Mouse (Mus musculus) kidney, adult 2 months (tissue): Measurements from ENCODE around the gene Snrpd2. TPM values are rescaled to one million over a fixed set of nuclear protein-coding genes. Genes with fewer than 3 reads are reported as not detected.

Experiments
- DNase-seq: peaks from one replicate; pipeline ENCODE4 v3.0.0; 2021
- H3K27ac ChIP-seq: fragments of 200-500 bp; 2 replicates; pipeline ENCODE4 v1.5.1; 2012; ENCODE audit warnings: low read depth, low read length, control low read depth, inconsistent platforms; ENCODE audit not compliant: insufficient read depth
- H3K27me3 ChIP-seq: fragments of 200-500 bp; replicated peaks from 2 replicates; pipeline ENCODE4 v1.6.1; 2012; ENCODE audit warnings: mild to moderate bottlenecking, moderate library complexity, low read length, inconsistent platforms; ENCODE audit not compliant: control insufficient read depth, insufficient read depth
- H3K36me3 ChIP-seq: fragments of 200-500 bp; 2 replicates; pipeline ENCODE4 v1.6.1; 2012; ENCODE audit warnings: mild to moderate bottlenecking, moderate library complexity, low read length, inconsistent platforms; ENCODE audit not compliant: control insufficient read depth, insufficient read depth
- H3K4me1 ChIP-seq: fragments of 200-500 bp; 2 replicates; pipeline ENCODE4 v1.6.1; 2011; ENCODE audit warnings: low read length; ENCODE audit not compliant: control insufficient read depth, insufficient read depth
- H3K4me3 ChIP-seq: fragments of 200-500 bp; 2 replicates; pipeline ENCODE4 v1.5.1; 2011; ENCODE audit warnings: mild to moderate bottlenecking, low read depth, low read length, control low read depth; ENCODE audit not compliant: insufficient read depth
- CTCF ChIP-seq: fragments of 200-500 bp; conservative IDR thresholded peaks from 2 replicates; pipeline ENCODE4 v1.5.1; 2011; ENCODE audit warnings: low read depth, mild to moderate bottlenecking, control low read depth, low read length, moderate library complexity, mixed read lengths; ENCODE audit not compliant: insufficient read depth, insufficient read length
- POLR2A ChIP-seq: fragments of 200-500 bp; IDR thresholded peaks from one replicate; pipeline ENCODE4 v1.6.1; 2011; ENCODE audit warnings: low read depth, low read length, control low read depth
- WGBS: fragments of 180-500 bp; shearing (Covaris S2); methylation state at CpG from one replicate; pipeline ENCODE4 v1.1.7; 2018; 5-methylcytosine and 5-hydroxymethylcytosine counted together
- polyA plus RNA-seq: library from polyadenylated mRNA; depleted of rRNA; stranded (reverse); fragments of >200 nt; gene quantifications from 2 replicates; pipeline ENCODE4 v1.2.3, GENCODE M21; 2012; rRNA removed

Gene Snrpd2
- polyA plus RNA-seq, 1 experiment, result 42.2 TPM

GRCm38 (mm10) chr7:19196676-19197075, 47.2 kb downstream of the Snrpd2 start:
- H3K36me3 ChIP-seq, result peaks cover 1% of the 10 kb centered on the region; the same call in 1 of the 2 replicates

GRCm38 (mm10) chr7:19197985-19198384, 48.5 kb downstream of the Snrpd2 start:
- TF ChIP-seq POLR2A (no peak), CTCF (peak; percentile 66)
- 46% methylated on average over 2 of the region's 2 CpGs for WGBS
- no peak for DNase-seq
- H3K27me3 ChIP-seq, result no peaks in the 10 kb centered on the region
- no peak overlapping the region for H3K4me3 ChIP-seq
- no peaks in the 10 kb centered on the region for H3K4me1 ChIP-seq
- H3K27ac ChIP-seq, result no peak overlapping the region
- H3K36me3 ChIP-seq, result no peaks in the 10 kb centered on the region; the same call in 1 of the 2 replicates

More at GRCm38 (mm10) chr7:19196676-19197075, 47.2 kb downstream of the Snrpd2 start:
- DNase-seq, result peak; percentile 50
- Histone ChIP-seq H3K4me1 (no peaks in the 10 kb centered on the region), H3K4me3 (no peak overlapping the region), H3K27ac (no peak overlapping the region), H3K27me3 (no peaks in the 10 kb centered on the region)
- peak; percentile 64 for TF ChIP-seq CTCF
- TF ChIP-seq POLR2A, result no peak
- 61% methylated on average over 6 of the region's 6 CpGs for WGBS

- TF ChIP-seq CTCF (no peak), POLR2A (no peak)
- H3K27ac ChIP-seq, result no peak overlapping the region
- DNase-seq, result no peak
- H3K4me3 ChIP-seq, result no peak overlapping the region
- no peaks in the 10 kb centered on the region for H3K27me3 ChIP-seq
- whole genome bisulfite sequencing, result 83% methylated on average over 15 of the region's 15 CpGs
- no peaks in the 10 kb centered on the region; the same call in 1 of the 2 replicates for H3K36me3 ChIP-seq
- H3K4me1 ChIP-seq, result no peaks in the 10 kb centered on the region
Observed at GRCm38 (mm10) chr7:19201660-19202059, 52.1 kb downstream of the Snrpd2 start.

- no peak overlapping the region for H3K27ac ChIP-seq
- H3K4me3 ChIP-seq, result no peak overlapping the region
- WGBS, result 80% methylated on average over 15 of the region's 15 CpGs
Observed at GRCm38 (mm10) chr7:19202065-19202850, 52.7 kb downstream of the Snrpd2 start.

More at GRCm38 (mm10) chr7:19202065-19202850, 52.7 kb downstream of the Snrpd2 start:
- no peaks in the 10 kb centered on the region; the same call in 1 of the 2 replicates for H3K36me3 ChIP-seq
- no peaks in the 10 kb centered on the region for H3K27me3 ChIP-seq
- no peaks in the 10 kb centered on the region for H3K4me1 ChIP-seq
- DNase-seq, result no peak
- no peak for TF ChIP-seq CTCF
- TF ChIP-seq POLR2A, result no peak

Other genes starting within 250 kb of the Snrpd2 start
- 19.8 and 21.3 TPM in 2 replicates for gene Ccdc61, start 239.3 kb upstream of the Snrpd2 start, polyA plus RNA-seq
- 0.80 and 1.1 TPM in 2 replicates for gene Nova2, start 223.8 kb upstream of the Snrpd2 start, polyA plus RNA-seq
- gene Nanos2, start 162.3 kb upstream of the Snrpd2 start, polyA plus RNA-seq, result not detected in 2 replicates
- gene Mypop, start 158.5 kb upstream of the Snrpd2 start, polyA plus RNA-seq, result 7.6 and 8.7 TPM in 2 replicates
- 18.1 and 21.1 TPM in 2 replicates for gene Irf2bp1, start 145.7 kb upstream of the Snrpd2 start, polyA plus RNA-seq
- gene Foxa3, start 126.2 kb upstream of the Snrpd2 start, polyA plus RNA-seq, result 0.13 and 0.16 TPM in 2 replicates
- gene Sympk, start 125.3 kb upstream of the Snrpd2 start, polyA plus RNA-seq, result 59.8 and 68.9 TPM in 2 replicates
- 0.05 TPM in 2 replicates for gene Rsph6a, start 95.0 kb upstream of the Snrpd2 start, polyA plus RNA-seq
- 59.8 and 76.3 TPM in 2 replicates for gene Dmwd, start 73.5 kb upstream of the Snrpd2 start, polyA plus RNA-seq
- 52.7 and 53.0 TPM in 2 replicates for gene Dmpk, start 65.9 kb upstream of the Snrpd2 start, polyA plus RNA-seq
- 14.1 and 22.2 TPM in 2 replicates for gene Six5, start 55.1 kb upstream of the Snrpd2 start, polyA plus RNA-seq
- 0.03 and 0.04 TPM in 2 replicates for gene Gm4969, start 31.4 kb upstream of the Snrpd2 start, polyA plus RNA-seq
- 9.2 and 9.5 TPM in 2 replicates for gene Fbxo46, start 29.9 kb upstream of the Snrpd2 start, polyA plus RNA-seq
- 11.9 and 12.1 TPM in 2 replicates for gene Qpctl, start 431 bp upstream of the Snrpd2 start, polyA plus RNA-seq
- gene Gipr, start 16.4 kb downstream of the Snrpd2 start, polyA plus RNA-seq, result 0.13 and 0.20 TPM in 2 replicates
- gene Eml2, start 26.7 kb downstream of the Snrpd2 start, polyA plus RNA-seq, result 38.8 and 39.0 TPM in 2 replicates
- 10.1 and 10.8 TPM in 2 replicates for gene Gpr4, start 62.8 kb downstream of the Snrpd2 start, polyA plus RNA-seq
- 41.7 and 48.5 TPM in 2 replicates for gene Opa3, start 78.6 kb downstream of the Snrpd2 start, polyA plus RNA-seq
- gene Vasp, start 122.1 kb downstream of the Snrpd2 start, polyA plus RNA-seq, result 69.5 and 71.5 TPM in 2 replicates
- not detected in 2 replicates for gene Ppm1n, start 130.3 kb downstream of the Snrpd2 start, polyA plus RNA-seq
- 7.6 and 19.1 TPM in 2 replicates for gene Rtn2, start 132.9 kb downstream of the Snrpd2 start, polyA plus RNA-seq
- gene Fosb, start 160.3 kb downstream of the Snrpd2 start, polyA plus RNA-seq, result 0.17 and 0.19 TPM in 2 replicates
- 27.6 and 31.9 TPM in 2 replicates for gene Ercc1, start 195.1 kb downstream of the Snrpd2 start, polyA plus RNA-seq
- gene Cd3eap, start 209.8 kb downstream of the Snrpd2 start, polyA plus RNA-seq, result 5.3 and 5.9 TPM in 2 replicates
- gene Ppp1r13l, start 210.0 kb downstream of the Snrpd2 start, polyA plus RNA-seq, result 5.9 and 6.8 TPM in 2 replicates
- gene Ercc2, start 232.3 kb downstream of the Snrpd2 start, polyA plus RNA-seq, result 32.4 and 39.9 TPM in 2 replicates